Mouse (Mus musculus) cerebellum, adult 2 months (tissue): ENCODE measurements around the gene Cxcr5.

Experiments used
- CTCF ChIP-seq: fragments of 200-500 bp; IDR thresholded peaks from 2 replicates; pipeline ENCODE4 v1.5.1; 2011; ENCODE audit warnings: low read depth, mild to moderate bottlenecking, control low read depth, low read length, moderate library complexity, borderline replicate concordance; ENCODE audit not compliant: insufficient read depth
- POLR2A ChIP-seq: fragments of 200-500 bp; IDR thresholded peaks from 2 replicates; pipeline ENCODE4 v1.6.1; 2011; ENCODE audit warnings: low read length, control low read depth, borderline replicate concordance; ENCODE audit not compliant: insufficient read depth

DNA sequence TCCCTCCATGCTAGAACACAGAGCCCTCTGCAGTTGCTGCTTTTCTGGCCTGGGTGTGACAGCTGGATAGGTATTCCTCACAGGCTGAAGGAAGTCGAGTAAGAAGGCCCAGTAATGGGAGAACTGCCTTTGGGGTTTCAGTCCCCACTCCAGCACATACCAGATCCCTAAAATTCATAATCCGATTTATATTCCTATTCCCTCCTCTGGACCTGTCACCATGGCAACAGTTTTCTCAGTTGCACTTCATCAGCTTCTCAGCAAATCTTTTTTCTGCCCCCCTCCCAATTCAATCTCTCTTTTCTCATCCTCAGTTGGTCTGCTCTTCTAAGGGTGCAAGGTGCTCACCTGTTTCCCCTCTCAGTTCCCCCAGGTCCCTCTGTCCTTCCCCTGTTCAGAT is 92.9 kb downstream of the Cxcr5 start:
- TF ChIP-seq POLR2A (no peak), CTCF (no peak)
